In genomic region chr6:146884851-146885250, GRCm38 (mm10) we compare ENCODE assay signal across 11 mouse cellular contexts. TPM values are rescaled to one million over a fixed set of nuclear protein-coding genes. Genes with fewer than 3 reads are reported as not detected.
DNase-seq lines count a peak whose midpoint lies in the region; ATAC-seq and TF ChIP-seq lines count a peak whose summit lies in the region.
"Had no signal": no experiment of that assay in that cellular context is flagged by ENCODE, and none has a peak within 500 bp of the region (broad histone marks: within the 10 kb centered on the region; RNA-seq: fewer than 3 reads in every experiment).

No protein-coding gene starts in this region.

- peak; percentile 55 for DNase-seq in kidney, adult 2 months
- no peak for DNase-seq in kidney, adult 8-10 months
- DNase-seq in adipocyte (ENCODE audit: low spot score): peak; percentile 58
- peak; percentile 75 for DNase-seq in fibroblast of lung, adult 2 months (ENCODE audit: low read depth)
- peak; percentile 54 for DNase-seq in lung, postnatal 0 days (ENCODE audit: low spot score)
- DNase-seq in forebrain, postnatal 0 days: no peak
- no peak for DNase-seq in cerebellum, adult 11 months

- H3K36me3 ChIP-seq in kidney, adult 2 months (ENCODE audit: control insufficient read depth, insufficient read depth, low read length): no peaks in the 10 kb centered on the region
- H3K36me3 ChIP-seq in lung, postnatal 0 days (ENCODE audit: insufficient read depth, low read length): no peaks in the 10 kb centered on the region
- H3K36me3 ChIP-seq in forebrain, embryonic 15.5 days: no peaks in the 10 kb centered on the region
- H3K36me3 ChIP-seq in forebrain, postnatal 0 days (ENCODE audit: insufficient read depth): no peaks in the 10 kb centered on the region
- H3K36me3 ChIP-seq: limb, embryonic 12.5 days had no signal

- H3K4me2 ChIP-seq in lung, postnatal 0 days (replicated peaks; ENCODE audit: low read depth, low read length): no peak overlapping the region
- no peak overlapping the region for H3K4me2 ChIP-seq in forebrain, embryonic 15.5 days (replicated peaks)
- no peak overlapping the region for H3K4me2 ChIP-seq in forebrain, postnatal 0 days (ENCODE audit: low read depth)
- H3K4me2 ChIP-seq: limb, embryonic 12.5 days had no signal

- no peak overlapping the region for H3K9ac ChIP-seq in lung, postnatal 0 days (replicated peaks; ENCODE audit: low read depth)
- H3K9ac ChIP-seq in forebrain, embryonic 15.5 days (replicated peaks): no peak overlapping the region
- no peak overlapping the region for H3K9ac ChIP-seq in forebrain, postnatal 0 days
- H3K9ac ChIP-seq: limb, embryonic 12.5 days had no signal

- no peak for ATAC-seq in lung, postnatal 0 days
- ATAC-seq in forebrain, embryonic 15.5 days (replicated peaks): no peak
- no peak for ATAC-seq in forebrain, postnatal 0 days
- ATAC-seq: hindbrain, embryonic 16.5 days; midbrain, embryonic 16.5 days had no signal

- H3K4me3 ChIP-seq in kidney, adult 2 months (ENCODE audit: insufficient read depth, low read depth, low read length): no peak overlapping the region
- no peak overlapping the region for H3K4me3 ChIP-seq in lung, postnatal 0 days (ENCODE audit: low read depth, low read length)
- H3K4me3 ChIP-seq in forebrain, embryonic 15.5 days: no peak overlapping the region
- no peak overlapping the region for H3K4me3 ChIP-seq in forebrain, postnatal 0 days (ENCODE audit: low read depth, low read length)
- H3K4me3 ChIP-seq: limb, embryonic 12.5 days had no signal

- no peak for TF ChIP-seq EP300 in lung, postnatal 0 days (IDR thresholded peaks at IDR 0.05)

- TF ChIP-seq POLR2A in kidney, adult 2 months (IDR thresholded peaks at IDR 0.05; ENCODE audit: low read depth, low read length): no peak

- WGBS in kidney, adult 2 months: 44% methylated on average over 4 of the region's 4 CpGs
- 33% methylated on average over 4 of the region's 4 CpGs for WGBS in lung, postnatal 0 days
- WGBS in forebrain, embryonic 15.5 days: 47% methylated on average over 4 of the region's 4 CpGs
- WGBS in forebrain, postnatal 0 days: 58% methylated on average over 4 of the region's 4 CpGs

- no peaks in the 10 kb centered on the region for H3K27me3 ChIP-seq in kidney, adult 2 months (replicated peaks; ENCODE audit: control insufficient read depth, insufficient read depth, low read length)
- no peaks in the 10 kb centered on the region for H3K27me3 ChIP-seq in lung, postnatal 0 days (replicated peaks; ENCODE audit: insufficient read depth, low read length)
- H3K27me3 ChIP-seq in forebrain, embryonic 15.5 days: no peaks in the 10 kb centered on the region
- H3K27me3 ChIP-seq in forebrain, postnatal 0 days (ENCODE audit: insufficient read depth, low read length): no peaks in the 10 kb centered on the region
- H3K27me3 ChIP-seq: limb, embryonic 12.5 days had no signal

- peaks cover 13% of the 10 kb centered on the region for H3K4me1 ChIP-seq in kidney, adult 2 months (ENCODE audit: control insufficient read depth, insufficient read depth, low read length)
- peaks cover 16% of the 10 kb centered on the region; the same call in 1 of the 2 replicates for H3K4me1 ChIP-seq in lung, postnatal 0 days (ENCODE audit: insufficient read depth, low read depth, low read length)
- H3K4me1 ChIP-seq in forebrain, embryonic 15.5 days: 0 out of 2 replicates have a peak, but pooled peaks cover 2% of the 10 kb centered on the region
- H3K4me1 ChIP-seq in forebrain, postnatal 0 days (ENCODE audit: insufficient read depth): peaks cover 10% of the 10 kb centered on the region; the same call in 1 of the 2 replicates

- no peak overlapping the region for H3K27ac ChIP-seq in kidney, adult 2 months (ENCODE audit: insufficient read depth, low read depth, low read length)
- H3K27ac ChIP-seq in lung, postnatal 0 days (ENCODE audit: low read length): 0 out of 2 replicates have a peak overlapping the region, but pooled peaks have one; percentile 14
- H3K27ac ChIP-seq in forebrain, embryonic 15.5 days (replicated peaks): no peak overlapping the region
- no peak overlapping the region for H3K27ac ChIP-seq in forebrain, postnatal 0 days (ENCODE audit: low read depth, low read length)
- H3K27ac ChIP-seq: limb, embryonic 12.5 days had no signal

- no peaks in the 10 kb centered on the region for H3K9me3 ChIP-seq in lung, postnatal 0 days (ENCODE audit: low read length)
- no peaks in the 10 kb centered on the region for H3K9me3 ChIP-seq in forebrain, embryonic 15.5 days
- no peaks in the 10 kb centered on the region for H3K9me3 ChIP-seq in forebrain, postnatal 0 days (ENCODE audit: low read length)
- H3K9me3 ChIP-seq: limb, embryonic 12.5 days had no signal

- TF ChIP-seq CTCF in kidney, adult 2 months (conservative IDR thresholded peaks at IDR 0.05; ENCODE audit: insufficient read depth, insufficient read length, low read depth, low read length): no peak
- TF ChIP-seq CTCF in lung, postnatal 0 days (IDR thresholded peaks at IDR 0.05): no peak
- no peak for TF ChIP-seq CTCF in forebrain, postnatal 0 days (IDR thresholded peaks at IDR 0.05; ENCODE audit: low read depth)

RNA-seq across cellular contexts. Expression of gene Ppfibp1, which starts 3.4 kb away (rescaled TPM):
- polyA plus RNA-seq in kidney, adult 2 months (2012; rRNA removed): 20.6 and 23.4 TPM in 2 replicates
- polyA plus RNA-seq in lung, postnatal 0 days (2015; fragmentation: Nextera tagmentation; extraction: Ambion mirVana): 50.5 and 53.5 TPM in 2 replicates
- 14.2 and 19.4 TPM in 2 replicates for polyA plus RNA-seq in forebrain, embryonic 15.5 days (2015; fragmentation: Nextera tagmentation; extraction: Ambion mirVana)
- 32.0 and 33.0 TPM in 2 replicates for total RNA-seq in forebrain, postnatal 0 days (2014; rRNA removed)
- 15.6 and 23.8 TPM in 2 replicates for polyA plus RNA-seq in forebrain, postnatal 0 days (2015; fragmentation: Nextera tagmentation; extraction: Ambion mirVana)

RNA-seq across cellular contexts. Expression of gene Smco2, which starts 34.9 kb away (rescaled TPM):
- 0.11 TPM in 1 of 2 replicates, not detected in the other for polyA plus RNA-seq in kidney, adult 2 months (2012; rRNA removed)
- not detected in 2 replicates for polyA plus RNA-seq in lung, postnatal 0 days (2015; fragmentation: Nextera tagmentation; extraction: Ambion mirVana)
- not detected in 2 replicates for polyA plus RNA-seq in forebrain, embryonic 15.5 days (2015; fragmentation: Nextera tagmentation; extraction: Ambion mirVana)
- not detected in 2 replicates for total RNA-seq in forebrain, postnatal 0 days (2014; rRNA removed)
- polyA plus RNA-seq in forebrain, postnatal 0 days (2015; fragmentation: Nextera tagmentation; extraction: Ambion mirVana): not detected in 2 replicates
- polyA plus RNA-seq: hindbrain, embryonic 16.5 days; limb, embryonic 12.5 days; midbrain, embryonic 16.5 days had no signal

Comparison
In these comparisons a context has a peak if more than half of its experiments do, and no peak if none do; other contexts are left out.
1. DNase-seq: peak in kidney, adult 2 months (single experiment), adipocyte (single experiment), fibroblast of lung, adult 2 months (single experiment) and lung, postnatal 0 days (single experiment); none in kidney, adult 8-10 months (0 of 2), forebrain, postnatal 0 days (single experiment) and cerebellum, adult 11 months (single experiment).